Comparison of ENCODE assay signal across 31 mouse cellular contexts in the genomic region with DNA sequence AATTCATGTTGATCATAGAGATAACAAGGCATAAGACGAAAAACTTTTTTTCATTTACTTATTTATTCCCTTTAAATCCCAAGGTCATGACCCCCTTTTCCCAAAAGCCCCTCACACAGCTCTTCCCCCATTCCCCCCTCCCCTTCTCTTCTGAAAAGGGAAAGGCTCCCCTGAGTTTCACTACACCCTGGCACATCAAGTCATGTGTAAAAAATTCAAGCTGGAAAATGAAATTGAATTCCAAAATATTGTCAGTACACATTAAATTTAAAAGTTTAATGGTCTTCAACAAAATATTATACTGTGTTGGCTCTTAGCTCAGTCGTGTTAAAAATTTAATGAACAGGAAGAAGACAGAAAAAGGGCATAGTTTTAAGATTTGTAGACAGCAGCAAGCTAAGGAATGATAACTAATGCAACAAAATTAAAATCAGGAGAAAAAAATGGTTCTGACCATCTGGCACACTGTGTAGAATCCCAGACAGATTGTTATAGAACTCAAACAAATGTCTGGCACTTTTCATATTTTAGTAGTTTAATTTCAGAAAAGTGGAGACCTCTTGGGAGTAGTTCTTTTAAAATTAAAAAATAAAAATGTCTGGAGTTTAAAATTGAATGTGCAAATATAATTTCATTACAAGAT. TPM values are rescaled to one million over a fixed set of nuclear protein-coding genes. Genes with fewer than 3 reads are reported as not detected.
A peak's percentile ranks its signal among the peaks of the same experiment; 100 is the strongest.
DNase-seq lines count a peak whose midpoint lies in the region; ATAC-seq lines count a peak whose summit lies in the region.
"Had no signal": no experiment of that assay in that cellular context is flagged by ENCODE, and none has a peak within 500 bp of the region (broad histone marks: within the 10 kb centered on the region; RNA-seq: fewer than 3 reads in every experiment).

No protein-coding gene starts in this region.

- no peak overlapping the region for H3K27ac ChIP-seq in forebrain, embryonic 15.5 days (replicated peaks)
- H3K27ac ChIP-seq in forebrain, embryonic 12.5 days, result no peak overlapping the region
- no peak overlapping the region for H3K27ac ChIP-seq in forebrain, embryonic 16.5 days (ENCODE audit: low read length)
- H3K27ac ChIP-seq in kidney, embryonic 16.5 days (ENCODE audit: low read length), result no peak overlapping the region
- H3K27ac ChIP-seq: embryonic facial prominence, embryonic 10.5 days; embryonic facial prominence, embryonic 15.5 days; heart, embryonic 13.5 days; hindbrain, embryonic 10.5 days; intestine, embryonic 15.5 days; liver, embryonic 14.5 days; midbrain, embryonic 15.5 days; stomach, postnatal 0 days had no signal

- no peak overlapping the region for H3K4me3 ChIP-seq in forebrain, embryonic 15.5 days
- no peak overlapping the region for H3K4me3 ChIP-seq in forebrain, embryonic 12.5 days (replicated peaks)
- H3K4me3 ChIP-seq in forebrain, embryonic 16.5 days (replicated peaks; ENCODE audit: low read length), result no peak overlapping the region
- H3K4me3 ChIP-seq in kidney, embryonic 16.5 days (ENCODE audit: low read length), result no peak overlapping the region
- H3K4me3 ChIP-seq: embryonic facial prominence, embryonic 10.5 days; embryonic facial prominence, embryonic 15.5 days; heart, embryonic 13.5 days; hindbrain, embryonic 10.5 days; intestine, embryonic 15.5 days; midbrain, embryonic 15.5 days had no signal

- H3K9me3 ChIP-seq in forebrain, embryonic 15.5 days, result no peaks in the 10 kb centered on the region
- no peaks in the 10 kb centered on the region for H3K9me3 ChIP-seq in forebrain, embryonic 12.5 days
- H3K9me3 ChIP-seq in forebrain, embryonic 16.5 days (ENCODE audit: control insufficient read depth, low read length), result no peaks in the 10 kb centered on the region
- no peaks in the 10 kb centered on the region for H3K9me3 ChIP-seq in kidney, embryonic 16.5 days (ENCODE audit: low read length)
- H3K9me3 ChIP-seq: embryonic facial prominence, embryonic 10.5 days; embryonic facial prominence, embryonic 15.5 days; heart, embryonic 13.5 days; hindbrain, embryonic 10.5 days; intestine, embryonic 15.5 days; midbrain, embryonic 15.5 days had no signal

- peak; percentile 89 for ATAC-seq in forebrain, embryonic 15.5 days (replicated peaks)
- no peak for ATAC-seq in forebrain, embryonic 12.5 days (ENCODE audit: low FRiP score)
- ATAC-seq in forebrain, embryonic 16.5 days, result peak; percentile 92
- no peak for ATAC-seq in kidney, embryonic 16.5 days (ENCODE audit: low FRiP score, low TSS enrichment)
- ATAC-seq: activated CD4-positive, CD25-positive, alpha-beta regulatory T cell, adult 4 months; hindbrain, embryonic 16.5 days; intestine, embryonic 15.5 days; midbrain, embryonic 15.5 days had no signal

- H3K4me1 ChIP-seq in forebrain, embryonic 15.5 days, result no peaks in the 10 kb centered on the region
- no peaks in the 10 kb centered on the region for H3K4me1 ChIP-seq in forebrain, embryonic 12.5 days
- H3K4me1 ChIP-seq in forebrain, embryonic 16.5 days (replicated peaks; ENCODE audit: control insufficient read depth, insufficient read depth, low read length), result no peaks in the 10 kb centered on the region; the same call in 1 of the 2 replicates
- H3K4me1 ChIP-seq in kidney, embryonic 16.5 days (ENCODE audit: insufficient read depth, low read length), result no peaks in the 10 kb centered on the region
- H3K4me1 ChIP-seq: embryonic facial prominence, embryonic 10.5 days; embryonic facial prominence, embryonic 15.5 days; heart, embryonic 13.5 days; hindbrain, embryonic 10.5 days; intestine, embryonic 15.5 days; midbrain, embryonic 15.5 days had no signal

- H3K36me3 ChIP-seq in forebrain, embryonic 15.5 days, result no peaks in the 10 kb centered on the region
- no peaks in the 10 kb centered on the region for H3K36me3 ChIP-seq in forebrain, embryonic 12.5 days (replicated peaks)
- H3K36me3 ChIP-seq in forebrain, embryonic 16.5 days (ENCODE audit: control insufficient read depth, insufficient read depth), result no peaks in the 10 kb centered on the region
- H3K36me3 ChIP-seq in kidney, embryonic 16.5 days (ENCODE audit: insufficient read depth, low read length), result no peaks in the 10 kb centered on the region
- H3K36me3 ChIP-seq: embryonic facial prominence, embryonic 10.5 days; embryonic facial prominence, embryonic 15.5 days; heart, embryonic 13.5 days; hindbrain, embryonic 10.5 days; intestine, embryonic 15.5 days; midbrain, embryonic 15.5 days had no signal

- no peak overlapping the region for H3K4me2 ChIP-seq in forebrain, embryonic 15.5 days (replicated peaks)
- no peak overlapping the region for H3K4me2 ChIP-seq in forebrain, embryonic 12.5 days
- H3K4me2 ChIP-seq in forebrain, embryonic 16.5 days (ENCODE audit: low read length), result no peak overlapping the region
- H3K4me2 ChIP-seq in kidney, embryonic 16.5 days (replicated peaks; ENCODE audit: low read depth, low read length), result no peak overlapping the region
- H3K4me2 ChIP-seq: embryonic facial prominence, embryonic 15.5 days; heart, embryonic 13.5 days; intestine, embryonic 15.5 days; midbrain, embryonic 15.5 days had no signal

- peak; percentile 10 for DNase-seq in retina, embryonic 14.5 days (ENCODE audit: low spot score)
- no peak for DNase-seq in retina, postnatal 1 day
- DNase-seq: adrenal gland, adult 2 months; adrenal gland, postnatal 36 days; B cell, adult 2 months; cerebellum, adult 11 months; cerebellum, postnatal 25 days; heart, postnatal 10 days; kidney, adult 8-10 months; kidney, postnatal 10 days; layer of hippocampus, adult 9-11 months; liver; lung, adult 2 months; lung, postnatal 14 days; right cerebral cortex, postnatal 4 days; thymus, adult 2 months; thymus, postnatal 4 days had no signal

- no peak overlapping the region for H3K9ac ChIP-seq in forebrain, embryonic 15.5 days (replicated peaks)
- no peak overlapping the region for H3K9ac ChIP-seq in forebrain, embryonic 12.5 days
- H3K9ac ChIP-seq in forebrain, embryonic 16.5 days (replicated peaks; ENCODE audit: low read depth, low read length), result no peak overlapping the region
- no peak overlapping the region for H3K9ac ChIP-seq in kidney, embryonic 16.5 days (replicated peaks; ENCODE audit: low read length)
- H3K9ac ChIP-seq: embryonic facial prominence, embryonic 15.5 days; heart, embryonic 13.5 days; intestine, embryonic 15.5 days; liver, embryonic 14.5 days; midbrain, embryonic 15.5 days had no signal

- WGBS in forebrain, embryonic 15.5 days, result 63% methylated on average over 2 of the region's 2 CpGs
- 70% methylated on average over 2 of the region's 2 CpGs for WGBS in forebrain, embryonic 12.5 days
- WGBS in forebrain, embryonic 16.5 days, result 65% methylated on average over 2 of the region's 2 CpGs
- WGBS in kidney, embryonic 16.5 days, result 61% methylated on average over 2 of the region's 2 CpGs

- H3K27me3 ChIP-seq in forebrain, embryonic 15.5 days, result no peaks in the 10 kb centered on the region
- H3K27me3 ChIP-seq in forebrain, embryonic 12.5 days, result no peaks in the 10 kb centered on the region
- H3K27me3 ChIP-seq in forebrain, embryonic 16.5 days (replicated peaks; ENCODE audit: control insufficient read depth, insufficient read depth, low read length), result no peaks in the 10 kb centered on the region
- no peaks in the 10 kb centered on the region for H3K27me3 ChIP-seq in kidney, embryonic 16.5 days (ENCODE audit: insufficient read depth, low read length)
- H3K27me3 ChIP-seq: embryonic facial prominence, embryonic 15.5 days; heart, embryonic 13.5 days; intestine, embryonic 15.5 days; midbrain, embryonic 15.5 days had no signal

RNA-seq across cellular contexts. Expression of a gene that starts 31.0 kb away (rescaled TPM):
- polyA plus RNA-seq in forebrain, embryonic 15.5 days (2015; fragmentation: Nextera tagmentation; extraction: Ambion mirVana), result 9.2 and 10.6 TPM in 2 replicates
- polyA plus RNA-seq in forebrain, embryonic 12.5 days (2016; fragmentation: Nextera tagmentation; extraction: Ambion mirVana), result 10.9 and 11.8 TPM in 2 replicates
- polyA plus RNA-seq in forebrain, embryonic 16.5 days (2015; fragmentation: Nextera tagmentation; extraction: Ambion mirVana), result 11.2 and 14.6 TPM in 2 replicates
- 8.9 and 9.0 TPM in 2 replicates for polyA plus RNA-seq in kidney, embryonic 16.5 days (2015; fragmentation: Nextera tagmentation; extraction: Ambion mirVana)

Comparison
In these comparisons a context has a peak if more than half of its experiments do, and no peak if none do; other contexts are left out.
1. ATAC-seq: peak in forebrain, embryonic 15.5 days (single experiment) and forebrain, embryonic 16.5 days (single experiment); none in forebrain, embryonic 12.5 days (single experiment) and kidney, embryonic 16.5 days (single experiment).